Comparison of ENCODE assay signal across 26 mouse cellular contexts in genomic region chr15:12231462-12231861, GRCm38 (mm10). TPM values are rescaled to one million over a fixed set of nuclear protein-coding genes. Genes with fewer than 3 reads are reported as not detected.
DNase-seq lines count a peak whose midpoint lies in the region; ATAC-seq and TF ChIP-seq lines count a peak whose summit lies in the region.
"Had no signal": no experiment of that assay in that cellular context is flagged by ENCODE, and none has a peak within 500 bp of the region (broad histone marks: within the 10 kb centered on the region; RNA-seq: fewer than 3 reads in every experiment).

No protein-coding gene starts in this region.

- H3K4me2 ChIP-seq in intestine, postnatal 0 days (replicated peaks; ENCODE audit: low read depth), result no peak overlapping the region
- no peak overlapping the region for H3K4me2 ChIP-seq in intestine, embryonic 16.5 days (ENCODE audit: low read depth, low read length)
- no peak overlapping the region for H3K4me2 ChIP-seq in lung, postnatal 0 days (replicated peaks; ENCODE audit: low read depth, low read length)
- no peak overlapping the region for H3K4me2 ChIP-seq in stomach, embryonic 15.5 days
- H3K4me2 ChIP-seq: embryonic facial prominence, embryonic 13.5 days; heart, embryonic 13.5 days; hindbrain, embryonic 15.5 days; limb, embryonic 13.5 days; midbrain, embryonic 12.5 days; neural tube, embryonic 12.5 days had no signal

- 84% methylated on average over 6 of the region's 6 CpGs for WGBS in intestine, postnatal 0 days
- 85% methylated on average over 6 of the region's 6 CpGs for WGBS in intestine, embryonic 16.5 days
- WGBS in lung, postnatal 0 days, result 72% methylated on average over 6 of the region's 6 CpGs
- 79% methylated on average over 6 of the region's 6 CpGs for WGBS in lung, adult 2 months
- WGBS in stomach, embryonic 15.5 days, result 69% methylated on average over 6 of the region's 6 CpGs

- peaks cover 10% of the 10 kb centered on the region for H3K4me1 ChIP-seq in intestine, postnatal 0 days (replicated peaks; ENCODE audit: control insufficient read depth, insufficient read depth, low read length)
- H3K4me1 ChIP-seq in intestine, embryonic 16.5 days (ENCODE audit: control insufficient read depth, insufficient read depth, low read length), result peaks cover 42% of the 10 kb centered on the region
- H3K4me1 ChIP-seq in lung, postnatal 0 days (ENCODE audit: insufficient read depth, low read depth, low read length), result peaks cover 12% of the 10 kb centered on the region
- H3K4me1 ChIP-seq in lung, adult 2 months (ENCODE audit: control insufficient read depth, insufficient read depth, low read length), result peaks cover 21% of the 10 kb centered on the region
- peaks cover 20% of the 10 kb centered on the region; the same call in 1 of the 2 replicates for H3K4me1 ChIP-seq in stomach, embryonic 15.5 days
- H3K4me1 ChIP-seq: midbrain, embryonic 12.5 days had no signal

- no peaks in the 10 kb centered on the region for H3K9me3 ChIP-seq in intestine, postnatal 0 days (ENCODE audit: control insufficient read depth)
- no peaks in the 10 kb centered on the region for H3K9me3 ChIP-seq in intestine, embryonic 16.5 days (ENCODE audit: control insufficient read depth, low read length)
- H3K9me3 ChIP-seq in lung, postnatal 0 days (ENCODE audit: low read length), result no peaks in the 10 kb centered on the region
- no peaks in the 10 kb centered on the region for H3K9me3 ChIP-seq in stomach, embryonic 15.5 days
- H3K9me3 ChIP-seq: embryonic facial prominence, embryonic 13.5 days; heart, embryonic 13.5 days; hindbrain, embryonic 15.5 days; limb, embryonic 13.5 days; midbrain, embryonic 12.5 days; neural tube, embryonic 12.5 days had no signal

- H3K27ac ChIP-seq in intestine, postnatal 0 days (ENCODE audit: low read depth, low read length), result no peak overlapping the region
- no peak overlapping the region for H3K27ac ChIP-seq in intestine, embryonic 16.5 days (ENCODE audit: low read length)
- H3K27ac ChIP-seq in lung, postnatal 0 days (ENCODE audit: low read length), result peak overlapping the region; percentile 85
- peak overlapping the region; percentile 74; the same call in 1 of the 2 replicates for H3K27ac ChIP-seq in stomach, embryonic 15.5 days
- H3K27ac ChIP-seq: embryonic facial prominence, embryonic 13.5 days; gastrocnemius, adult 2 months; hindbrain, embryonic 15.5 days; limb, embryonic 13.5 days; liver, embryonic 14.5 days; midbrain, embryonic 12.5 days; neural tube, embryonic 12.5 days had no signal

- ATAC-seq in intestine, postnatal 0 days, result no peak
- ATAC-seq in intestine, embryonic 16.5 days, result no peak
- no peak for ATAC-seq in lung, postnatal 0 days
- no peak for ATAC-seq in stomach, embryonic 15.5 days (ENCODE audit: insufficient read depth, low FRiP score, low read depth)
- ATAC-seq: forebrain, embryonic 14.5 days; Patski had no signal

- no peak for DNase-seq in lung, postnatal 0 days (ENCODE audit: low spot score)
- DNase-seq in lung, adult 2 months, result no peak
- peak; percentile 53 for DNase-seq in ES-CJ7 (ENCODE audit: low read depth, low spot score)
- DNase-seq in right cerebral cortex, postnatal 36 days (ENCODE audit: low spot score in 2 of 2), result no peak
- DNase-seq: adrenal gland, postnatal 36 days; B cell, adult 2 months; cerebellum, adult 11-12 months; cerebellum, postnatal 14 days; gastrocnemius, adult 2 months; heart, postnatal 36 days; kidney, adult 9 months; layer of hippocampus, postnatal 36 days; lung, postnatal 14 days; thymus, postnatal 4 days had no signal

- no peak overlapping the region for H3K4me3 ChIP-seq in intestine, postnatal 0 days (ENCODE audit: low read depth, low read length)
- H3K4me3 ChIP-seq in intestine, embryonic 16.5 days (ENCODE audit: low read length), result no peak overlapping the region
- no peak overlapping the region for H3K4me3 ChIP-seq in lung, postnatal 0 days (ENCODE audit: low read depth, low read length)
- H3K4me3 ChIP-seq in lung, adult 2 months (replicated peaks; ENCODE audit: extremely low read depth, low read depth, low read length), result no peak overlapping the region
- H3K4me3 ChIP-seq in stomach, embryonic 15.5 days (replicated peaks), result no peak overlapping the region
- H3K4me3 ChIP-seq: embryonic facial prominence, embryonic 13.5 days; gastrocnemius, adult 2 months; heart, embryonic 13.5 days; hindbrain, embryonic 15.5 days; limb, embryonic 13.5 days; midbrain, embryonic 12.5 days; neural tube, embryonic 12.5 days had no signal

- no peak for TF ChIP-seq POLR2A in lung, adult 2 months (IDR thresholded peaks at IDR 0.05; ENCODE audit: borderline replicate concordance, extremely low read depth, low read depth, low read length)

- TF ChIP-seq CTCF in intestine, postnatal 0 days (IDR thresholded peaks at IDR 0.05; ENCODE audit: low read depth), result peak; percentile 46
- peak; percentile 45 for TF ChIP-seq CTCF in lung, postnatal 0 days (IDR thresholded peaks at IDR 0.05)
- no peak for TF ChIP-seq CTCF in lung, adult 2 months (IDR thresholded peaks at IDR 0.05; ENCODE audit: insufficient read depth, low read length)

- TF ChIP-seq EP300 in lung, postnatal 0 days (IDR thresholded peaks at IDR 0.05), result no peak

- H3K36me3 ChIP-seq in intestine, postnatal 0 days (ENCODE audit: control insufficient read depth, insufficient read depth), result peaks cover 23% of the 10 kb centered on the region
- peaks cover 12% of the 10 kb centered on the region; the same call in 1 of the 2 replicates for H3K36me3 ChIP-seq in intestine, embryonic 16.5 days (ENCODE audit: control insufficient read depth, insufficient read depth, low read length)
- no peaks in the 10 kb centered on the region for H3K36me3 ChIP-seq in lung, postnatal 0 days (ENCODE audit: insufficient read depth, low read length)
- H3K36me3 ChIP-seq in stomach, embryonic 15.5 days, result peaks cover 10% of the 10 kb centered on the region

- no peaks in the 10 kb centered on the region for H3K27me3 ChIP-seq in intestine, postnatal 0 days (replicated peaks; ENCODE audit: control insufficient read depth, insufficient read depth, low read length)
- H3K27me3 ChIP-seq in intestine, embryonic 16.5 days (replicated peaks; ENCODE audit: control insufficient read depth, insufficient read depth, low read length), result no peaks in the 10 kb centered on the region
- no peaks in the 10 kb centered on the region for H3K27me3 ChIP-seq in lung, postnatal 0 days (replicated peaks; ENCODE audit: insufficient read depth, low read length)
- H3K27me3 ChIP-seq in stomach, embryonic 15.5 days (replicated peaks), result no peaks in the 10 kb centered on the region
- H3K27me3 ChIP-seq: embryonic facial prominence, embryonic 13.5 days; heart, embryonic 13.5 days; hindbrain, embryonic 15.5 days; limb, embryonic 13.5 days; midbrain, embryonic 12.5 days; neural tube, embryonic 12.5 days; Patski had no signal

- H3K9ac ChIP-seq in intestine, postnatal 0 days (ENCODE audit: low read depth, low read length), result no peak overlapping the region
- no peak overlapping the region for H3K9ac ChIP-seq in intestine, embryonic 16.5 days (ENCODE audit: low read depth, low read length)
- no peak overlapping the region for H3K9ac ChIP-seq in lung, postnatal 0 days (replicated peaks; ENCODE audit: low read depth)
- H3K9ac ChIP-seq in stomach, embryonic 15.5 days, result no peak overlapping the region
- H3K9ac ChIP-seq: embryonic facial prominence, embryonic 13.5 days; hindbrain, embryonic 15.5 days; limb, embryonic 13.5 days; liver, embryonic 14.5 days; midbrain, embryonic 12.5 days; neural tube, embryonic 12.5 days had no signal

RNA-seq across cellular contexts. Expression of gene Mtmr12, which starts 26.6 kb away (rescaled TPM):
- polyA plus RNA-seq in intestine, postnatal 0 days (2015; fragmentation: Nextera tagmentation; extraction: Ambion mirVana), result 6.6 and 7.0 TPM in 2 replicates
- 16.4 and 16.6 TPM in 2 replicates for polyA plus RNA-seq in intestine, embryonic 16.5 days (2015; fragmentation: Nextera tagmentation; extraction: Ambion mirVana)
- polyA plus RNA-seq in lung, postnatal 0 days (2015; fragmentation: Nextera tagmentation; extraction: Ambion mirVana), result 12.3 and 14.6 TPM in 2 replicates
- 20.2 and 25.9 TPM in 2 replicates for polyA plus RNA-seq in lung, adult 2 months (2012; rRNA removed)
- polyA plus RNA-seq in stomach, embryonic 15.5 days (2015; fragmentation: Nextera tagmentation; extraction: Ambion mirVana), result 14.9 and 18.8 TPM in 2 replicates

Comparison
In these comparisons a context has a peak if more than half of its experiments do, and no peak if none do; other contexts are left out.
1. H3K27ac ChIP-seq: peak in lung, postnatal 0 days (single experiment) and stomach, embryonic 15.5 days (single experiment); none in intestine, postnatal 0 days (single experiment) and intestine, embryonic 16.5 days (single experiment).